Mouse (Mus musculus) cerebellum, adult 2 months (tissue): ENCODE results near the gene Rnf220.

Experiments used
- CTCF ChIP-seq: fragments of 200-500 bp; IDR thresholded peaks from 2 replicates; pipeline ENCODE4 v1.5.1; 2011; ENCODE audit warnings: low read depth, mild to moderate bottlenecking, control low read depth, low read length, moderate library complexity, borderline replicate concordance; ENCODE audit not compliant: insufficient read depth
- POLR2A ChIP-seq: fragments of 200-500 bp; IDR thresholded peaks from 2 replicates; pipeline ENCODE4 v1.6.1; 2011; ENCODE audit warnings: low read length, control low read depth, borderline replicate concordance; ENCODE audit not compliant: insufficient read depth

DNA sequence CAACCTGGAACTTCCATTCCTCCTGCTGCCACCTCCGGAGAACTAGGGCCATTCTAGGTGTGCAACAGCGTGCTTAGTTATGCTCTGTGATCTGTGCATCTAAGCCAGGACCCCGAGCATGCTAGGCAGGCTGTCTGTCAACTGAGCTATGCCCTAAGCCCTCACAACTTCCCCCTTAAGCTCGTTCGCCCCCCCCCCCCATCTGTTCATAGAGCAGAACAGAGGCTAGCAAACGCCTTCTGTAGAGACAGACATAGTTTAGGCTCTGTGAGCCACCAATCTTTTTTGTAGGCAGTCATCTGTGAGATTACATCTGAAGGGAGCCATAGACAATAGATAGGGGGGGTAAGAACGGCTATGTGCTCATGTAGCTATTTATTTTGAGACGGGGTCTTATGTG lies 233.9 kb downstream of the Rnf220 start:
- TF ChIP-seq CTCF (no peak), POLR2A (no peak)
